Mouse (Mus musculus) neural tube, postnatal 0 days (tissue): ENCODE measurements around the gene Hsdl2. TPM values are rescaled to one million over a fixed set of nuclear protein-coding genes. Genes with fewer than 3 reads are reported as not detected.

Experiments used
- polyA plus RNA-seq: library from polyadenylated mRNA; unstranded; fragments of >200 nt; fragmentation: Nextera tagmentation; extraction: Ambion mirVana; gene quantifications from 2 replicates; pipeline ENCODE4 v1.2.1, GENCODE M21; 2015

Hsdl2 gene
- polyA plus RNA-seq: 54.4 and 56.3 TPM in 2 replicates

DNA sequence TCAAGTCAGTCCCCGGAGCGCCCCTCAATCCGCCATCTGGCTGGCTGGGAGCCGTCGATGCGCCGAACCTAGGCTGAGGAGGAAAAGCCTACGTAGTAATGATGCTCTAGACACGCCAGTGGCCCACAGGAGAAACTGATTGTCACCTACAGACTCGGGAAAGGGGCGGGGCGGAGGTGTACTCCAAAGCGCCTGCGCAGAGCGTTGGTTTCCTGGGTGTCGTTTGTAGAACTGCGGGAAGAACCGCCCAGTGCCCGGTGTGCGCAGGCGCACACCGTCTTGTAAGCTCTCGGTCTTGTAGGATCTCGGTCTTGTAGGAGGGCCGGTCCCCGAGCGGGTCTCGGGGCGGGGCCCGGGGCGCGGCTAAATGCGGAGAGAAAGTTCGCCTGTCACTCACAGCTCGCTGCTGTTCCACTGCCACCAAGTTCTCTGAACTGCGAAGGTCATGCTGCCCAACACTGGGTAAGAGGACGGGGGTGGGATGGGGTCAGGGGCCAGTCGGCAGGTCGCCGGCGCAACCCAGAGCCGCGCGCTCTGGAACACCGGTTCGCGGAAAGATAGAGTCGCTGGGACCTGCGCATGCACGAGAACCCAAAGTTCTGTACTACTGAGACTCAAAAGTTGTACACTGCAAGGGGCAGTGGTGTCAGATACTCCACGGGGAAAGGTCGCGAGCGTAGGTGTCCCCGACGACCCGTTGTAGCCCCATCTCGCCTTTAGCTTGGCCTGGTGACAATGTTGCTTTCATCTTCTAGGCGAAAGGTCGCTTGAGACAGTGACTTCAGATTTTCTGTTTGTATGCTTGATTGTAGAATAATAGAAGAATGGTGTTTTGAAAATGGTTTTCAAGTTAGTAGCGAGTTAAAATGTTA is at the start of gene Hsdl2:
Gene Hsdl2 (plus strand): TSS at position 250 of the 872 bp plus-strand sequence.

DNA sequence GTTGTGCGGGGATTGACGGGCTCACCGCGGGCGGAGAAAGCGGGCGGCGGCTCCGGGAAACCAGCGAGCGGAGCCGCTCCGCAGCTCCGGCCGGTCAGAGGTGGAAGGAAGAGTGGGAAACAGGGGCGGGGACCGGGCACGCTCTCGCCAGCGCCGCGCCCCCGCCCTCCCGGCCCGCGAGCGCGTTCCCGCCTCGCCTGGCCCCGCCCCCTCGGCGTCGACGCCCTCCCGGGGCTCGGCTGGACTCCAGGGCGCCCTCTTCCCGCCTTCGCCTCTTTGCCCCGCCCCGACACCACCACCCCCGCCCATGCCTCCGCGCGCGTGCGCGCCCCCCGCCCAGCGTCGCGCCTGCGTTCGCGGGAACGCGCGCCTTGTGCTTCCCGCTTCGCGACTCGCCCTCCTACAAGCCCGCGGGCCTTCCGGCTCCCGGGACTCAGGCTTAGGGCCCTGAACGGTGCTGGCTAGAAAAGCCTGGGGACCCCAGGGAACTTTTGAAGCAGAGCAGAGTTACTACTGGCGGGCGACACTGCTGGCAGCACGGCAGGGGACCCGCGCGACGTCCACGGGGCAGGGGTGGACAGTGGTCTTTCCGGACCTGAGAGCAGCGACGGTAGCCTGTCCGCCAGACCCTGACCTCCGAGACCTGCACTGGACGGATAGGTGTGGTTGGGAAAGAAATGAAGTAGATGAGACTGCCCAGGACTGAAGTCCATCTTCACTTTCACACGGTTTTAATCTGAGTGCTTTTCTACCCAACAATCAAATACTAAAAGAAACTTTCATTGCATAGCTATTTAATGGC is 32.0 kb upstream of the Hsdl2 start, which contains the start of gene Ptbp3:
Gene Ptbp3 (minus strand): TSS at position 190 of the 802 bp plus-strand sequence.

GRCm38 (mm10) chr4:59625998-59626910 is 44.9 kb downstream of the Hsdl2 start, which contains the start of gene E130308A19Rik:
Gene E130308A19Rik (plus strand): TSS chr4:59626211.

Other genes starting within 250 kb of the Hsdl2 start
- 2.9 and 3.7 TPM in 2 replicates for gene Susd1, start 142.9 kb upstream of the Hsdl2 start, polyA plus RNA-seq
- gene Ptbp3, start 32.2 kb upstream of the Hsdl2 start, polyA plus RNA-seq: 12.3 and 12.5 TPM in 2 replicates
- gene E130308A19Rik, start 44.6 kb downstream of the Hsdl2 start, polyA plus RNA-seq: 29.6 and 33.1 TPM in 2 replicates
- 35.2 and 35.6 TPM in 2 replicates for gene Inip, start 220.0 kb downstream of the Hsdl2 start, polyA plus RNA-seq
- gene Snx30, start 224.3 kb downstream of the Hsdl2 start, polyA plus RNA-seq: 22.1 and 23.0 TPM in 2 replicates